9 mouse cellular contexts compared by ENCODE assay signal in genomic region chr5:113918654-113919053, GRCm38 (mm10). TPM values are rescaled to one million over a fixed set of nuclear protein-coding genes. Genes with fewer than 3 reads are reported as not detected.
A peak's percentile ranks its signal among the peaks of the same experiment; 100 is the strongest.
DNase-seq lines count a peak whose midpoint lies in the region; ATAC-seq lines count a peak whose summit lies in the region.
"Had no signal": no experiment of that assay in that cellular context is flagged by ENCODE, and none has a peak within 500 bp of the region (broad histone marks: within the 10 kb centered on the region; RNA-seq: fewer than 3 reads in every experiment).

No protein-coding gene starts in this region.

- no peaks in the 10 kb centered on the region for H3K9me3 ChIP-seq in embryonic facial prominence, embryonic 10.5 days
- H3K9me3 ChIP-seq in intestine, embryonic 15.5 days = no peaks in the 10 kb centered on the region
- H3K9me3 ChIP-seq in lung, embryonic 15.5 days = no peaks in the 10 kb centered on the region
- H3K9me3 ChIP-seq: liver, embryonic 15.5 days had no signal

- H3K4me3 ChIP-seq in embryonic facial prominence, embryonic 10.5 days = no peak overlapping the region
- 0 out of 2 replicates have a peak overlapping the region, but pooled peaks have one; percentile 4 for H3K4me3 ChIP-seq in intestine, embryonic 15.5 days (replicated peaks)
- no peak overlapping the region for H3K4me3 ChIP-seq in lung, embryonic 15.5 days
- H3K4me3 ChIP-seq: liver, embryonic 15.5 days had no signal

- peak overlapping the region; percentile 55; the same call in 1 of the 2 replicates for H3K27ac ChIP-seq in embryonic facial prominence, embryonic 10.5 days (replicated peaks)
- peak overlapping the region; percentile 76 for H3K27ac ChIP-seq in intestine, embryonic 15.5 days
- peak overlapping the region; percentile 25 for H3K27ac ChIP-seq in lung, embryonic 15.5 days
- H3K27ac ChIP-seq: liver, embryonic 15.5 days had no signal

- no peaks in the 10 kb centered on the region for H3K36me3 ChIP-seq in embryonic facial prominence, embryonic 10.5 days (replicated peaks)
- no peaks in the 10 kb centered on the region for H3K36me3 ChIP-seq in intestine, embryonic 15.5 days
- no peaks in the 10 kb centered on the region for H3K36me3 ChIP-seq in lung, embryonic 15.5 days
- H3K36me3 ChIP-seq: liver, embryonic 15.5 days had no signal

- H3K4me2 ChIP-seq in intestine, embryonic 15.5 days (replicated peaks) = peak overlapping the region; percentile 26; the same call in 1 of the 2 replicates
- H3K4me2 ChIP-seq in lung, embryonic 15.5 days = no peak overlapping the region
- H3K4me2 ChIP-seq: liver, embryonic 15.5 days had no signal

- peaks cover 40% of the 10 kb centered on the region for H3K4me1 ChIP-seq in embryonic facial prominence, embryonic 10.5 days
- H3K4me1 ChIP-seq in intestine, embryonic 15.5 days (replicated peaks) = peaks cover 26% of the 10 kb centered on the region; the same call in 1 of the 2 replicates
- peaks cover 21% of the 10 kb centered on the region for H3K4me1 ChIP-seq in lung, embryonic 15.5 days
- H3K4me1 ChIP-seq: liver, embryonic 15.5 days had no signal

- H3K27me3 ChIP-seq in embryonic facial prominence, embryonic 10.5 days (replicated peaks; ENCODE audit: low read depth, poor library complexity, severe bottlenecking) = no peaks in the 10 kb centered on the region
- no peaks in the 10 kb centered on the region for H3K27me3 ChIP-seq in intestine, embryonic 15.5 days (replicated peaks)
- no peaks in the 10 kb centered on the region for H3K27me3 ChIP-seq in lung, embryonic 15.5 days
- H3K27me3 ChIP-seq: liver, embryonic 15.5 days had no signal

- 57% methylated on average over 9 of the region's 9 CpGs for WGBS in embryonic facial prominence, embryonic 10.5 days
- WGBS in intestine, embryonic 15.5 days = 18% methylated on average over 9 of the region's 9 CpGs
- WGBS in lung, embryonic 15.5 days = 35% methylated on average over 9 of the region's 9 CpGs

- H3K9ac ChIP-seq in intestine, embryonic 15.5 days = no peak overlapping the region
- H3K9ac ChIP-seq in lung, embryonic 15.5 days = no peak overlapping the region
- H3K9ac ChIP-seq: liver, embryonic 15.5 days had no signal

- ATAC-seq in CD4-positive, CD25-positive, alpha-beta regulatory T cell, adult 4 months = peak; percentile 37
- ATAC-seq in intestine, embryonic 15.5 days = peak; percentile 92
- ATAC-seq in lung, embryonic 15.5 days (ENCODE audit: borderline replicate concordance, extremely low read depth, low FRiP score, low TSS enrichment) = no peak

- DNase-seq in embryonic facial prominence, embryonic 10.5 days (ENCODE audit: low spot score) = peak; percentile 39
- no peak for DNase-seq in cerebellum, postnatal 14 days
- DNase-seq in thymus, postnatal 25 days = no peak
- DNase-seq in cerebellum, adult 18-20 months = no peak
- DNase-seq in right cerebral cortex, adult 2 months (ENCODE audit: low spot score in 2 of 2) = no peak

RNA-seq across cellular contexts. Expression of gene Coro1c, which starts 10.1 kb away (rescaled TPM):
- 10 to 100 TPM; 43.2 to 59.6 TPM for polyA plus RNA-seq in CD4-positive, CD25-positive, alpha-beta regulatory T cell, adult 4 months (2017; shearing (Covaris generic))
- 178 and 198 TPM in 2 replicates for polyA plus RNA-seq in embryonic facial prominence, embryonic 10.5 days (2016; fragmentation: Nextera tagmentation; extraction: Ambion mirVana)
- 167 and 173 TPM in 2 replicates for polyA plus RNA-seq in intestine, embryonic 15.5 days (2015; fragmentation: Nextera tagmentation; extraction: Ambion mirVana)
- polyA plus RNA-seq in lung, embryonic 15.5 days (2015; fragmentation: Nextera tagmentation; extraction: Ambion mirVana) = 143 and 144 TPM in 2 replicates

Comparison
In these comparisons a context has a peak if more than half of its experiments do, and no peak if none do; other contexts are left out.
1. H3K27ac ChIP-seq: peak in every context shown above with its lines; median percentile 76 in intestine, embryonic 15.5 days; 55 in embryonic facial prominence, embryonic 10.5 days; 25 in lung, embryonic 15.5 days.